Mouse (Mus musculus) C2C12 (cell line): ENCODE data around the gene Pyurf.

Experiments
- CTCF ChIP-seq: IDR thresholded peaks from one replicate; pipeline ENCODE4 v1.5.1; 2011; ENCODE audit not compliant: control insufficient read depth, insufficient read depth, insufficient read length
- MYOG ChIP-seq: IDR thresholded peaks from one replicate; pipeline ENCODE4 v1.6.1; 2011; ENCODE audit not compliant: control insufficient read depth, insufficient read length; ENCODE audit errors: extremely low read depth

DNA sequence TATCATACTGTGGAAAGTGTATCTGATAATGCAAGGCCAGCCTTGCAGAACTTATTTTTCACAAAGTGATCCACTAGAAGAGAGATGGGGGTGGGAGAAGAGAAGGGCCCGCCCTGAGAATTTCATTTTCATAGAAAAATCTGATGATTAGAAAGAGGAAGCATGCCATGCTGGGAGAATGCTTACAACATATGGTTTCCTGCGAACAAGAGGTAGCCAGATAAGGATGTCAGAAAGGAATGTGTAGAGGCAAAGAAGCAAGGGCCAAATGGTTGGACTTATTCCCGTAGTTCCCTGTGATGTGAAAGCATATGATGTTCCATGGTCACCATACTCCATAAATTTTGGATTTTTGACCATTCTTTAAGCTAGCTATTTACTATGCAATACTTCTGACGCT is 30.6 kb downstream of the Pyurf start:
- TF ChIP-seq CTCF (no peak), MYOG (no peak)
